Mouse (Mus musculus): Measurements from ENCODE around the gene Gp1bb. TPM values are rescaled to one million over a fixed set of nuclear protein-coding genes. Genes with fewer than 3 reads are reported as not detected.

Gene Gp1bb
- polyA plus RNA-seq, 1 experiment from 2014 or later = 3.8 TPM

Other genes with a start within 250 kb of the Gp1bb start
- 35.3 and 37.7 TPM in 2 replicates for gene Txnrd2, start 196.0 kb downstream of the Gp1bb start, polyA plus RNA-seq (2015; fragmentation: Nextera tagmentation; extraction: Ambion mirVana)
- gene Comt, start 195.6 kb downstream of the Gp1bb start, polyA plus RNA-seq (2015; fragmentation: Nextera tagmentation; extraction: Ambion mirVana) = 113 and 129 TPM in 2 replicates
- 9.3 and 11.2 TPM in 2 replicates for gene Gnb1l, start 123.7 kb downstream of the Gp1bb start, polyA plus RNA-seq (2015; fragmentation: Nextera tagmentation; extraction: Ambion mirVana)
- 1.8 and 2.7 TPM in 2 replicates for gene Rtl10, start 123.5 kb downstream of the Gp1bb start, polyA plus RNA-seq (2015; fragmentation: Nextera tagmentation; extraction: Ambion mirVana)
- 0.66 and 1.5 TPM in 2 replicates for gene Tbx1, start 31.7 kb downstream of the Gp1bb start, polyA plus RNA-seq (2015; fragmentation: Nextera tagmentation; extraction: Ambion mirVana)
- gene Gm49601, start 4.0 kb upstream of the Gp1bb start, polyA plus RNA-seq (2015; fragmentation: Nextera tagmentation; extraction: Ambion mirVana) = 0.94 and 1.4 TPM in 2 replicates
- 8.1 and 14.8 TPM in 2 replicates for gene Sept5, start 7.6 kb upstream of the Gp1bb start, polyA plus RNA-seq (2015; fragmentation: Nextera tagmentation; extraction: Ambion mirVana)
- 25.6 and 32.8 TPM in 2 replicates for gene Cldn5, start 154.4 kb upstream of the Gp1bb start, polyA plus RNA-seq (2015; fragmentation: Nextera tagmentation; extraction: Ambion mirVana)
- 62.2 and 69.6 TPM in 2 replicates for gene Ufd1, start 189.4 kb upstream of the Gp1bb start, polyA plus RNA-seq (2015; fragmentation: Nextera tagmentation; extraction: Ambion mirVana)
- gene Cdc45, start 189.6 kb upstream of the Gp1bb start, polyA plus RNA-seq (2015; fragmentation: Nextera tagmentation; extraction: Ambion mirVana) = 27.9 and 37.6 TPM in 2 replicates
- gene 2510002D24Rik, start 214.2 kb upstream of the Gp1bb start, polyA plus RNA-seq (2015; fragmentation: Nextera tagmentation; extraction: Ambion mirVana) = 32.0 and 36.3 TPM in 2 replicates
- not detected in 2 replicates for gene Gm28539, start 214.2 kb upstream of the Gp1bb start, polyA plus RNA-seq (2015; fragmentation: Nextera tagmentation; extraction: Ambion mirVana)

Data from heart, embryonic 15.5 days (tissue).